Mouse (Mus musculus): ENCODE results near the gene Haghl. TPM values are rescaled to one million over a fixed set of nuclear protein-coding genes. Genes with fewer than 3 reads are reported as not detected.

Gene Haghl
- total RNA-seq (2023): 10 to 100 TPM; 13.5 to 17.7 TPM

DNA sequence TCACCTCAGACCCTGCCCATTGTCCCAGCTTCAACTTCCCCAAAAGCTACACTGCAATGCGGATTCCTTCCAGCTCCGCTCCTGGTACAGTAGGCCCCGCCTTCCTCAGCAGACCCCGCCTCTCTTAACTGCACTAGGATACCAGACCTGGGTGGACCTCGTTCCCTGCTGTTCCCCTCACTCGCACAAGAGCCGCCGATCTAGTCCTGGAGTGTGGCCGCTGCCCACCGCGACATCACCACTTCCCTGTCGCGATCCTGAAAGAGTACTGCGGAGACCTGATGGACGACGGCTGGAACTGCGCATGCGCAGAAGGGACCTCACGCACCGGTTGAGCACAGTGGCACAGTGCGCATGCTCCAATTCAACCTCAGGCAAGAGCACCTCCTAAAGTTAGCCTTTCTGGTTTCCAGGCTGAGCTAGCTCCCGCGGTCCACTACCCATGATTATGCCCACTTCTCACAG is at the start of gene Haghl:
Haghl (minus strand) TSS at position 393 of the 465 bp plus-strand sequence.

GRCm38 (mm10) chr17:25833291-25833663 is 47.8 kb upstream of the Haghl start, which contains the start of gene Stub1:
Stub1 (minus strand) TSS chr17:25833404.

GRCm38 (mm10) chr17:25828712-25829557 is 43.5 kb upstream of the Haghl start, which contains the start of gene Jmjd8:
Jmjd8 (plus strand) TSS chr17:25828867.

DNA sequence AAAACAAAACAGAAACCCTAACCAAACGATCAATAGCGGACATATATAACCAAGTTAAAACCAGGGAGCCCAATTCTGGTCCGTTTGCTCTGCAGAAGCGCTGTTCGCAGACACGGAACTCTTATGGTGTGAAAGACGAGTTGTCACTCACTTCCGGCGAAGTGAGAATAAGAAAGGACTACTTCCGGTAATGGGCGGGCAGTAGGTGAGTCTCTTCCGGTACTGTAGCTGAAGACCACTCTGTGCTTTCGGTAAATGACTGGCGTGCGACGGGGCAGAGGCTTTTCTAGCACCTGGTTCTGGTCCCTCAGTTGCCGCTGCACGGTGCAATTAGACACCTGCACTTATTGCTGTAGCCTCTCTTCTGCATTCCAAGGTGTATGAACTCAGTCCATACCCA is 38.0 kb upstream of the Haghl start, which contains the start of gene Wdr24:
Wdr24 (plus strand) TSS at position 176 of the 400 bp plus-strand sequence.

DNA sequence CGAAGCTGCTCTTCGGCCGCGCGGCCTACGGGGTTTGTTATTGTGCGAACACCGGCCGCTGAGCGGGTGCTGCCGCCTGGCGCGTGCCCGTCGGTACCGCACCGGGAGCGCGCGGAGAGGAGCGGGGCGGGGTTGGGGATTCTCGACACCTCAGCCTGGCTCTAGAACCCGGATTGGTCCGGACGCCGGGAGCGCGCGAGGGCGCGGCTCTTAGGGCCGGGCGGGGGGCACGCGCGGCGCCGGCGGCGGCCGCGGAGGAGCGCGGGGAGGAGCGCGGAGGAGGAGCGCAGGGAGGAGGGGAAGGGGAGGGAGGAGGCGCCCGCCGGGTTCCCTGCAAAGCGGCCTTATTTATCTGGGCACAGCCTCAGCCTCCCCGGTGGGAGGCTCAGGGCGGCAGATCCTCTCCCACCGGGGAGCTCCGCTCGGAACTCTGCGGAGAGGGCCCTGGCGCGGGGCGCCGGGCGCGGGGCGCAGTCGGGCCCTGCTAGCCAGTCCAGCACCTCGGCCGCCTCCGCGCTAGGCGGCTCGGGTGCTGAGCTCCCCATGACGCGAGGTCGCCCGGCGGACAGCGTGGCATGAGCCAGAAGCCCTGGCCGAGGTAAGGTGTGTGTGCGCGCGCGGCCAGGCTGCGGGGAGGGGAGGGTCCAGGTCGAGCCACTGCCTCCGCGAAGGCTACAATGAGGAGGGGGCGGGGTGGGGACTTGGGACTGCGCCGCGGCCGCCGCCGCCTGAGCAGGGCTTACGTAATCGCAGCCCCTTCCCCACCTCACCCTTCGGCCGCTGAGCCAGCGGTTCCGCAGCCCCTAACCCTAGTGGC is 23.5 kb upstream of the Haghl start, which contains the start of gene Fbxl16:
Fbxl16 (plus strand) TSS at position 297 of the 817 bp plus-strand sequence.

GRCm38 (mm10) chr17:25796951-25797369 is 11.5 kb upstream of the Haghl start, which contains the start of gene Metrn:
Metrn (minus strand) TSS chr17:25797136.

DNA sequence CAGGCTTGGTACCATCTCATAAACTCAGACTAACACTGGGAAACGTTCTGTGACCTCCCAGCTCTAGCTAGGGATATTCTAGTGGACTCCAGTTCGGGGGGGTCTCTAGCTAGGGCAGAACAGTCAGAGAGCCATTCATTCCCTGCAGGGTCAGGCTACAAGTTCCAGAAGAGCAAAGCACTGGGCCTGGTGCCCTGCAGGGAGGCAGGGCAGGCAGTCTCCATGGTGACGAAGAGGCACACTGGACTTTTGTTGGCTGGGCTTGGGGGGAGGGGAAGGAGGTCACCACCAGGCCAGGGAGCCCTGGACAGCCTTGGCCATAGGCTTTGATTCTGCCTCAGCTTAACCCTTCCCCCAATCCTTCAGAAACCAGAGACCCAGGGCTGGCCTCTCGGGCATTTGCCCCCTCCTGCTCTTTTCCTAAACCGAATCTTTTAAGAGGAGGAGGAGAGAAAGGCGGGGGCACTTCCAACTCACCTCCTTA is 10.2 kb upstream of the Haghl start, which contains the start of gene AC134908.4:
AC134908.4 (minus strand) TSS at position 51 of the 484 bp plus-strand sequence.

GRCm38 (mm10) chr17:25792615-25793014 is 7.1 kb upstream of the Haghl start, which contains the start of gene Fam173a:
Fam173a (minus strand) TSS chr17:25792901.

GRCm38 (mm10) chr17:25786280-25786679 is 807 bp upstream of the Haghl start, which contains the start of gene Ccdc78:
Ccdc78 (plus strand) TSS chr17:25786580.

DNA sequence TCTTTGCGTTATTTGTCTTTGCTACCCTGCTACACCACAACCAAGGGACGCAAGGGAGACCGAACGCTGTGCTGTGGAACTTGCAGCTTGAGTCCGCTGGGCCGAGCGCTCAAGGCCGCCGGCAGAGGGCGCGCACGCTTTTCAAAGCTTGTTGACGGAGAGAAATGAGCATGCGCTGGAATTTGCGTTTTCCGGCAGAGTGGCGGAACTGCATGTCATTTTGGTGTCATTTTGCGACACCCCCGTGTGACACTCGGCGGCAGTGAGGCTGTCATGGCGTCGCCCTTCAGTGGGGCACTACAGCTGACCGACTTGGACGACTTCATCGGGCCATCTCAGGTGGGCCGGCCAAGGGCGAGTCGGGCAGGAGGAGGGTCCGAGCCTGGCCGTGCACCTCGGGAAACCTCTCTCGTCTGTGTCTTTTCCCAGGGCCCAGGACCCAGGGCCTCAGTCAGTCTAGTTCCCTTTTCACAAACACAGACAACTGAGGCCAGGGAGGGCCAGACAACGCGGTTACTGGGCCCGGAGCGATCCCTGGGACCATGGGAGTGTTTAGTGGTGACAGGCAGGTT is 11.8 kb downstream of the Haghl start, which contains the start of gene Narfl:
Narfl (plus strand) TSS at position 228 of the 572 bp plus-strand sequence.

GRCm38 (mm10) chr17:25754241-25754640 is 31.2 kb downstream of the Haghl start, which contains the start of gene Msln:
Msln (minus strand) TSS chr17:25754378.

DNA sequence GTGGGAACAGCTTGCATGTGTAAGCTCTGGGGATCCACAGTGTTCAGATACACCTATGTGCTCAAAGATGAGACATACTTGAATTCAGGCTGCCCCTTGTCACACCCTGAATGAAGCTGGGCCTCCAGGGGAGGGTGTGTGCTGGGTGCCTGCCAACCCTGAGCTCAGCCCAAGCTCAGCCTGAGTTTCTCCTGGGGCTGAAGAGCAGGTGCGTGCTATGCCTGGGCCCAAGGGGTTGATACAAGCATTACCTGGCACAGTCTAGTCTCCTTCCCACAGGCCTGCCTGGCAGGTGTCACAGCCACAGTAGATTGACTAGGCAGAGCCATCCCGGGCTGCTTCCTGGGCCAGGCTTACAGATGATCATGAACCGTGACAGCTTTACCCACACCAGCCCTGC is 49.7 kb downstream of the Haghl start, which contains the start of gene Mslnl:
Mslnl (plus strand) TSS at position 298 of the 400 bp plus-strand sequence.

Other genes starting within 250 kb of the Haghl start
- gene Sox8, start 215.0 kb downstream of the Haghl start, total RNA-seq (2023): not detected
- 10 to 100 TPM; 11.9 to 15.9 TPM for gene Lmf1, start 206.6 kb downstream of the Haghl start, total RNA-seq (2023)
- gene Gng13, start 68.5 kb downstream of the Haghl start, total RNA-seq (2023): not detected
- gene Chtf18, start 58.3 kb downstream of the Haghl start, total RNA-seq (2023): 10 to 100 TPM; 17.5 to 23.6 TPM
- 1 to 10 TPM; 6.1 to 6.7 TPM for gene Rpusd1, start 58.0 kb downstream of the Haghl start, total RNA-seq (2023)
- gene Mslnl, start 49.6 kb downstream of the Haghl start, total RNA-seq (2023): under 1 TPM in 1 of 2 experiments, not detected in 1; 0.13 TPM
- not detected for gene Msln, start 31.3 kb downstream of the Haghl start, total RNA-seq (2023)
- gene Narfl, start 11.9 kb downstream of the Haghl start, total RNA-seq (2023): 10 to 100 TPM; 25.5 to 25.9 TPM
- not detected for gene Ccdc78, start 907 bp upstream of the Haghl start, total RNA-seq (2023)
- gene Fam173a, start 7.2 kb upstream of the Haghl start, total RNA-seq (2023): 10 to 100 TPM; 32.0 to 35.0 TPM
- gene AC134908.4, start 10.0 kb upstream of the Haghl start, total RNA-seq (2023): not detected
- 10 to 100 TPM; 14.4 to 17.6 TPM for gene Metrn, start 11.5 kb upstream of the Haghl start, total RNA-seq (2023)
- not detected for gene Fbxl16, start 23.4 kb upstream of the Haghl start, total RNA-seq (2023)
- 10 to 100 TPM; 12.5 to 13.4 TPM for gene Wdr24, start 38.0 kb upstream of the Haghl start, total RNA-seq (2023)
- 10 to 100 TPM; 10.6 to 14.6 TPM for gene Jmjd8, start 43.2 kb upstream of the Haghl start, total RNA-seq (2023)
- gene Stub1, start 47.7 kb upstream of the Haghl start, total RNA-seq (2023): 10 to 100 TPM; 43.4 to 51.8 TPM
- 1 to 10 TPM; 1.2 to 2.7 TPM for gene Rhbdl1, start 51.6 kb upstream of the Haghl start, total RNA-seq (2023)
- 1 to 10 TPM; 1.3 to 1.8 TPM for gene Gm20683, start 56.1 kb upstream of the Haghl start, total RNA-seq (2023)
- 10 to 100 TPM; 26.9 to 30.9 TPM for gene Rhot2, start 59.2 kb upstream of the Haghl start, total RNA-seq (2023)
- 10 to 100 TPM; 20.0 to 21.9 TPM for gene Wdr90, start 75.8 kb upstream of the Haghl start, total RNA-seq (2023)
- 1 to 10 TPM; 3.5 to 4.6 TPM for gene Mcrip2, start 83.1 kb upstream of the Haghl start, total RNA-seq (2023)
- 10 to 100 TPM; 10.1 to 10.6 TPM for gene Mettl26, start 89.4 kb upstream of the Haghl start, total RNA-seq (2023)
- gene Wfikkn1, start 95.2 kb upstream of the Haghl start, total RNA-seq (2023): 1 to 10 TPM; 3.2 to 4.9 TPM
- gene Rab40c, start 134.1 kb upstream of the Haghl start, total RNA-seq (2023): 10 to 100 TPM; 16.9 to 19.1 TPM
- gene Pigq, start 159.3 kb upstream of the Haghl start, total RNA-seq (2023): 10 to 100 TPM; 45.9 to 71.2 TPM
- under 1 TPM in 1 of 2 experiments, not detected in 1; 0.22 TPM for gene Nhlrc4, start 159.3 kb upstream of the Haghl start, total RNA-seq (2023)
- not detected for gene A930017K11Rik, start 166.9 kb upstream of the Haghl start, total RNA-seq (2023)
- gene Capn15, start 200.1 kb upstream of the Haghl start, total RNA-seq (2023): 10 to 100 TPM; 13.5 to 19.1 TPM

All from neutrophil, adult 59 days (primary cell).